Mouse (Mus musculus): Measurements from ENCODE around the gene Ms4a3. TPM values are rescaled to one million over a fixed set of nuclear protein-coding genes. Genes with fewer than 3 reads are reported as not detected.

Gene Ms4a3
- polyA plus RNA-seq, 1 experiment from 2014 or later = not detected

Other genes starting within 250 kb of the Ms4a3 start
- 0.32 and 1.2 TPM in 2 replicates for gene Ms4a4c, start 236.1 kb downstream of the Ms4a3 start, polyA plus RNA-seq (2015; fragmentation: Nextera tagmentation; extraction: Ambion mirVana)
- gene Ms4a4b, start 197.3 kb downstream of the Ms4a3 start, polyA plus RNA-seq (2015; fragmentation: Nextera tagmentation; extraction: Ambion mirVana) = 0.25 TPM in 1 of 2 replicates, not detected in the other
- gene Ms4a6c, start 171.5 kb downstream of the Ms4a3 start, polyA plus RNA-seq (2015; fragmentation: Nextera tagmentation; extraction: Ambion mirVana) = 2.2 and 2.5 TPM in 2 replicates
- gene Gm8369, start 154.9 kb downstream of the Ms4a3 start, polyA plus RNA-seq (2015; fragmentation: Nextera tagmentation; extraction: Ambion mirVana) = not detected in 2 replicates
- gene Ms4a6b, start 124.3 kb downstream of the Ms4a3 start, polyA plus RNA-seq (2015; fragmentation: Nextera tagmentation; extraction: Ambion mirVana) = 2.5 and 2.7 TPM in 2 replicates
- not detected in 2 replicates for gene Ms4a4d, start 104.0 kb downstream of the Ms4a3 start, polyA plus RNA-seq (2015; fragmentation: Nextera tagmentation; extraction: Ambion mirVana)
- gene Ms4a6d, start 36.0 kb downstream of the Ms4a3 start, polyA plus RNA-seq (2015; fragmentation: Nextera tagmentation; extraction: Ambion mirVana) = 2.1 and 2.5 TPM in 2 replicates
- gene Ms4a2, start 17.1 kb downstream of the Ms4a3 start, polyA plus RNA-seq (2015; fragmentation: Nextera tagmentation; extraction: Ambion mirVana) = not detected in 2 replicates
- gene Oosp2, start 19.7 kb upstream of the Ms4a3 start, polyA plus RNA-seq (2015; fragmentation: Nextera tagmentation; extraction: Ambion mirVana) = not detected in 2 replicates
- gene Oosp1, start 50.3 kb upstream of the Ms4a3 start, polyA plus RNA-seq (2015; fragmentation: Nextera tagmentation; extraction: Ambion mirVana) = not detected in 2 replicates
- not detected in 2 replicates for gene Oosp3, start 56.2 kb upstream of the Ms4a3 start, polyA plus RNA-seq (2015; fragmentation: Nextera tagmentation; extraction: Ambion mirVana)
- gene Gif, start 106.7 kb upstream of the Ms4a3 start, polyA plus RNA-seq (2015; fragmentation: Nextera tagmentation; extraction: Ambion mirVana) = not detected in 2 replicates
- 40.9 and 42.7 TPM in 2 replicates for gene Mrpl16, start 129.5 kb upstream of the Ms4a3 start, polyA plus RNA-seq (2015; fragmentation: Nextera tagmentation; extraction: Ambion mirVana)
- gene Stx3, start 178.6 kb upstream of the Ms4a3 start, polyA plus RNA-seq (2015; fragmentation: Nextera tagmentation; extraction: Ambion mirVana) = 28.9 and 34.2 TPM in 2 replicates
- 0.09 TPM in 1 of 2 replicates, not detected in the other for gene Olfr1417, start 198.4 kb upstream of the Ms4a3 start, polyA plus RNA-seq (2015; fragmentation: Nextera tagmentation; extraction: Ambion mirVana)
- not detected in 2 replicates for gene Olfr1418, start 220.2 kb upstream of the Ms4a3 start, polyA plus RNA-seq (2015; fragmentation: Nextera tagmentation; extraction: Ambion mirVana)
- gene Olfr1419, start 234.3 kb upstream of the Ms4a3 start, polyA plus RNA-seq (2015; fragmentation: Nextera tagmentation; extraction: Ambion mirVana) = 0.05 TPM in 1 of 2 replicates, not detected in the other
- 0.08 TPM in 1 of 2 replicates, not detected in the other for gene Olfr1420, start 245.7 kb upstream of the Ms4a3 start, polyA plus RNA-seq (2015; fragmentation: Nextera tagmentation; extraction: Ambion mirVana)